Mouse (Mus musculus): ENCODE results near the gene Gopc. TPM values are rescaled to one million over a fixed set of nuclear protein-coding genes. Genes with fewer than 3 reads are reported as not detected.
A peak's percentile ranks its signal among the peaks of the same experiment; 100 is the strongest.

Gene Gopc
- polyA plus RNA-seq, 1 experiment from 2014 or later: 19.2 TPM

- no peak overlapping the region for H3K27ac ChIP-seq (ENCODE audit: low read depth)
- H3K9ac ChIP-seq (ENCODE audit: low read length): no peak overlapping the region
- H3K27me3 ChIP-seq (replicated peaks; ENCODE audit: control insufficient read depth, insufficient read depth, low read length): no peaks in the 10 kb centered on the region
- H3K9me3 ChIP-seq (ENCODE audit: control insufficient read depth, low read length): no peaks in the 10 kb centered on the region
- no peak overlapping the region for H3K4me2 ChIP-seq (ENCODE audit: low read length)
- no peak overlapping the region for H3K4me3 ChIP-seq (ENCODE audit: low read depth, low read length)
- H3K36me3 ChIP-seq (ENCODE audit: control insufficient read depth, insufficient read depth, low read length): no peaks in the 10 kb centered on the region
- H3K4me1 ChIP-seq (replicated peaks; ENCODE audit: control insufficient read depth, insufficient read depth, low read length): no peaks in the 10 kb centered on the region
- no peak for DNase-seq (ENCODE audit: low spot score)
- ATAC-seq (replicated peaks; ENCODE audit: low FRiP score, low TSS enrichment, low read depth): no peak
- 77% methylated on average over 2 of the region's 2 CpGs for WGBS
These were observed 16.8 kb upstream of the Gopc start for GRCm38 (mm10) chr10:52398715-52399114.

- Histone ChIP-seq H3K27ac (ENCODE audit: low read depth) (no peak overlapping the region), H3K4me3 (ENCODE audit: low read depth, low read length) (no peak overlapping the region), H3K36me3 (ENCODE audit: control insufficient read depth, insufficient read depth, low read length) (no peaks in the 10 kb centered on the region), H3K9ac (ENCODE audit: low read length) (no peak overlapping the region), H3K27me3 (replicated peaks; ENCODE audit: control insufficient read depth, insufficient read depth, low read length) (no peaks in the 10 kb centered on the region), H3K4me2 (ENCODE audit: low read length) (no peak overlapping the region), H3K4me1 (replicated peaks; ENCODE audit: control insufficient read depth, insufficient read depth, low read length) (no peaks in the 10 kb centered on the region), H3K9me3 (ENCODE audit: control insufficient read depth, low read length) (no peaks in the 10 kb centered on the region)
- ATAC-seq (replicated peaks; ENCODE audit: low FRiP score, low TSS enrichment, low read depth) (no peak), DNase-seq (ENCODE audit: low spot score) (no peak)
- WGBS: 88% methylated on average over 3 of the region's 3 CpGs
These were observed 14.7 kb upstream of the Gopc start for GRCm38 (mm10) chr10:52396647-52397046.

- no peak overlapping the region for H3K9ac ChIP-seq (ENCODE audit: low read length)
- no peak overlapping the region for H3K27ac ChIP-seq (ENCODE audit: low read depth)
- no peaks in the 10 kb centered on the region for H3K36me3 ChIP-seq (ENCODE audit: control insufficient read depth, insufficient read depth, low read length)
- no peak for DNase-seq (ENCODE audit: low spot score)
- WGBS: 59% methylated on average over 2 of the region's 2 CpGs
- no peaks in the 10 kb centered on the region for H3K4me1 ChIP-seq (replicated peaks; ENCODE audit: control insufficient read depth, insufficient read depth, low read length)
- H3K4me3 ChIP-seq (ENCODE audit: low read depth, low read length): no peak overlapping the region
- peak; percentile 43; the same call in 1 of the 2 replicates for ATAC-seq (replicated peaks; ENCODE audit: low FRiP score, low TSS enrichment, low read depth)
- no peaks in the 10 kb centered on the region for H3K9me3 ChIP-seq (ENCODE audit: control insufficient read depth, low read length)
- H3K4me2 ChIP-seq (ENCODE audit: low read length): no peak overlapping the region
- H3K27me3 ChIP-seq (replicated peaks; ENCODE audit: control insufficient read depth, insufficient read depth, low read length): no peaks in the 10 kb centered on the region
These were observed 9.3 kb upstream of the Gopc start for GRCm38 (mm10) chr10:52391208-52391607.

- DNase-seq (ENCODE audit: low spot score): no peak
These were observed 7.5 kb upstream of the Gopc start for GRCm38 (mm10) chr10:52389438-52389837.

GRCm38 (mm10) chr10:52388922-52389430, 7.1 kb upstream of the Gopc start, which contains the start of gene Nepn:
Nepn (plus strand) TSS chr10:52388972.
- H3K4me2 ChIP-seq (ENCODE audit: low read length): no peak within 1 kb of the TSS
- DNase-seq (ENCODE audit: low spot score) (no peak), ATAC-seq (replicated peaks; ENCODE audit: low FRiP score, low TSS enrichment, low read depth) (no peak)
- H3K4me3 ChIP-seq (ENCODE audit: low read depth, low read length): no peak within 1 kb of the TSS
- no peaks in the 10 kb centered on the region for H3K27me3 ChIP-seq (replicated peaks; ENCODE audit: control insufficient read depth, insufficient read depth, low read length)
- H3K27ac ChIP-seq (ENCODE audit: low read depth): no peak within 1 kb of the TSS
- no peaks in the 10 kb centered on the region for H3K9me3 ChIP-seq (ENCODE audit: control insufficient read depth, low read length)
- H3K36me3 ChIP-seq (ENCODE audit: control insufficient read depth, insufficient read depth, low read length): no peaks in the 10 kb centered on the region
- WGBS: 72% methylated on average over 5 of the region's 5 CpGs
- H3K9ac ChIP-seq (ENCODE audit: low read length): no peak within 1 kb of the TSS
- H3K4me1 ChIP-seq (replicated peaks; ENCODE audit: control insufficient read depth, insufficient read depth, low read length): no peaks in the 10 kb centered on the region

More at GRCm38 (mm10) chr10:52389438-52389837, 7.5 kb upstream of the Gopc start:
- Histone ChIP-seq H3K4me1 (replicated peaks; ENCODE audit: control insufficient read depth, insufficient read depth, low read length) (no peaks in the 10 kb centered on the region), H3K27me3 (replicated peaks; ENCODE audit: control insufficient read depth, insufficient read depth, low read length) (no peaks in the 10 kb centered on the region), H3K4me3 (ENCODE audit: low read depth, low read length) (no peak overlapping the region), H3K9ac (ENCODE audit: low read length) (no peak overlapping the region), H3K36me3 (ENCODE audit: control insufficient read depth, insufficient read depth, low read length) (no peaks in the 10 kb centered on the region), H3K4me2 (ENCODE audit: low read length) (no peak overlapping the region), H3K27ac (ENCODE audit: low read depth) (no peak overlapping the region), H3K9me3 (ENCODE audit: control insufficient read depth, low read length) (no peaks in the 10 kb centered on the region)
- WGBS: 80% methylated on average over 3 of the region's 3 CpGs
- ATAC-seq (replicated peaks; ENCODE audit: low FRiP score, low TSS enrichment, low read depth): no peak

- no peak for ATAC-seq (replicated peaks; ENCODE audit: low FRiP score, low TSS enrichment, low read depth)
- Histone ChIP-seq H3K4me3 (ENCODE audit: low read depth, low read length) (no peak overlapping the region), H3K4me1 (replicated peaks; ENCODE audit: control insufficient read depth, insufficient read depth, low read length) (0 out of 2 replicates have a peak, but pooled peaks cover 5% of the 10 kb centered on the region), H3K27ac (ENCODE audit: low read depth) (no peak overlapping the region), H3K27me3 (replicated peaks; ENCODE audit: control insufficient read depth, insufficient read depth, low read length) (no peaks in the 10 kb centered on the region), H3K36me3 (ENCODE audit: control insufficient read depth, insufficient read depth, low read length) (no peaks in the 10 kb centered on the region), H3K9me3 (ENCODE audit: control insufficient read depth, low read length) (no peaks in the 10 kb centered on the region), H3K9ac (ENCODE audit: low read length) (no peak overlapping the region), H3K4me2 (ENCODE audit: low read length) (no peak overlapping the region)
- 64% methylated on average over 4 of the region's 4 CpGs for WGBS
- DNase-seq (ENCODE audit: low spot score): no peak
These were observed 5.3 kb upstream of the Gopc start for GRCm38 (mm10) chr10:52387192-52387591.

- peak; percentile 62 for DNase-seq (ENCODE audit: low spot score)
These were observed 3.1 kb upstream of the Gopc start for GRCm38 (mm10) chr10:52384823-52385610.

GRCm38 (mm10) chr10:52383522-52383921, 1.6 kb upstream of the Gopc start:
- Histone ChIP-seq H3K4me1 (replicated peaks; ENCODE audit: control insufficient read depth, insufficient read depth, low read length) (0 out of 2 replicates have a peak, but pooled peaks cover 12% of the 10 kb centered on the region), H3K36me3 (ENCODE audit: control insufficient read depth, insufficient read depth, low read length) (no peaks in the 10 kb centered on the region), H3K4me2 (ENCODE audit: low read length) (no peak overlapping the region), H3K4me3 (ENCODE audit: low read depth, low read length) (no peak overlapping the region), H3K9me3 (ENCODE audit: control insufficient read depth, low read length) (no peaks in the 10 kb centered on the region), H3K27me3 (replicated peaks; ENCODE audit: control insufficient read depth, insufficient read depth, low read length) (no peaks in the 10 kb centered on the region), H3K9ac (ENCODE audit: low read length) (no peak overlapping the region), H3K27ac (ENCODE audit: low read depth) (no peak overlapping the region)
- 92% methylated on average over 1 of the region's 1 CpGs for WGBS
- DNase-seq (ENCODE audit: low spot score) (no peak), ATAC-seq (replicated peaks; ENCODE audit: low FRiP score, low TSS enrichment, low read depth) (no peak)

More at GRCm38 (mm10) chr10:52384823-52385610, 3.1 kb upstream of the Gopc start:
- 53% methylated on average over 8 of the region's 8 CpGs for WGBS
- no peak for ATAC-seq (replicated peaks; ENCODE audit: low FRiP score, low TSS enrichment, low read depth)
- Histone ChIP-seq H3K36me3 (ENCODE audit: control insufficient read depth, insufficient read depth, low read length) (no peaks in the 10 kb centered on the region), H3K27ac (ENCODE audit: low read depth) (no peak overlapping the region), H3K4me2 (ENCODE audit: low read length) (no peak overlapping the region), H3K9me3 (ENCODE audit: control insufficient read depth, low read length) (no peaks in the 10 kb centered on the region), H3K4me1 (replicated peaks; ENCODE audit: control insufficient read depth, insufficient read depth, low read length) (0 out of 2 replicates have a peak, but pooled peaks cover 9% of the 10 kb centered on the region), H3K9ac (ENCODE audit: low read length) (no peak overlapping the region), H3K27me3 (replicated peaks; ENCODE audit: control insufficient read depth, insufficient read depth, low read length) (no peaks in the 10 kb centered on the region), H3K4me3 (ENCODE audit: low read depth, low read length) (no peak overlapping the region)

Data from intestine, embryonic 14.5 days (tissue).